Mouse (Mus musculus) E14TG2a.4 (cell line): ENCODE results near the gene Cerk.
"Not testable (repeated sequence)": the region's sequence is repeated elsewhere in the genome, so short reads cannot be mapped to it uniquely, and the experiment has no call there.

Experiments used
- H3K27me3 ChIP-seq: 2 replicates; pipeline ENCODE4 v1.6.1; 2014; ENCODE audit warnings: low read length, control low read depth; ENCODE audit not compliant: insufficient read depth
- H3K36me3 ChIP-seq: 2 replicates; pipeline ENCODE4 v1.6.1; 2014; ENCODE audit warnings: low read length, control low read depth; ENCODE audit not compliant: insufficient read depth
- H3K4me1 ChIP-seq: replicated peaks from 2 replicates; pipeline ENCODE4 v1.6.1; 2014; ENCODE audit warnings: low read depth, low read length, control low read depth
- H3K4me3 ChIP-seq: replicated peaks from 2 replicates; pipeline ENCODE4 v1.5.1; 2014; ENCODE audit warnings: mild to moderate bottlenecking, low read length
- H3K9me3 ChIP-seq: 2 replicates; pipeline ENCODE4 v1.6.1; 2014; ENCODE audit warnings: low read length, control low read depth
- CTCF ChIP-seq: conservative IDR thresholded peaks from 2 replicates; pipeline ENCODE4 v1.5.1; 2014; ENCODE audit warnings: low read length
- NANOG ChIP-seq: IDR thresholded peaks from 2 replicates; pipeline ENCODE4 v1.6.1; 2014; ENCODE audit warnings: borderline replicate concordance, low read length, mixed read lengths
- POU5F1 ChIP-seq: IDR thresholded peaks from 2 replicates; pipeline ENCODE4 v1.6.1; 2014; ENCODE audit warnings: low read length, borderline replicate concordance

The Cerk gene

DNA sequence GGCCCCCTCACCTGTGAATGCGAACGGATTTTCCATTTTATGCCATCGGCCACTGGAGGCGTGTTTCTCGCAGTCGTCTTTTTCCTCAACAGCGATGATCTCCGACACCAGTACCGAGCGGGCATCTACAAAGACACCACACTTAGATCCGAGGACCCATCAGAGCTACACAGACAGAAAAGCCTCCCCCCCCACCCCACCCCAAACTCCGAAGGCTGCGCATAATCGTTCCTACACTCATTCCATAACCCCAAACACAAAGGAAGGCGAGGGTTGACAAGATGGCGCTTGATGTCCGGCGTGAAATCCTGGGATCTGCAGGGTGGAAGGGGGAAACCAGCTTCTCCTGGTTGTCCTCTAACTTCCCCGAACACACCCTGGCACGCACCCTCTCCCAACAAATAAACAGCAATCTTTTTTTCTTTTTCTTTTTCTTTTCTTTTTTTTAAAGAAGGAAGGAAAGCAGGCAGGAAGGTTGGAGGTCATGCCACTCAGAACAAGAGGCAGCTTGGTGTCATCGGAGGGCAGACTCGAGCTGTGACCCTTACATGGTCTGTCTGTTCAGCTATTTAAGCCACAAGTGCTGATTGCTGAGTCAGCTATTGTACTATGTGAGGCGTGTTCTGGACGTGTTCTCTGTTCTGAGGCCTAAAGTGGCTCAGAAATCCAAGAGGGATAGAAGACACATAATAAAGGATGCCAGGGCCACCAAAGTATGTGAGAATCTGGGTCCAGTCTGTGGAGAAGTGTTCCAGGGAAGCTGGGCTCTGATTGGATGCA is 19.9 kb downstream of the Cerk start:
- peaks cover 4% of the 10 kb centered on the region; the same call in 1 of the 2 replicates for H3K9me3 ChIP-seq
- H3K36me3 ChIP-seq = no peaks in the 10 kb centered on the region
- peaks cover 41% of the 10 kb centered on the region for H3K4me1 ChIP-seq
- H3K4me3 ChIP-seq = no peak overlapping the region
- TF ChIP-seq NANOG (no peak), CTCF (no peak), POU5F1 (no peak)
- H3K27me3 ChIP-seq = peaks cover 5% of the 10 kb centered on the region; the same call in 1 of the 2 replicates

DNA sequence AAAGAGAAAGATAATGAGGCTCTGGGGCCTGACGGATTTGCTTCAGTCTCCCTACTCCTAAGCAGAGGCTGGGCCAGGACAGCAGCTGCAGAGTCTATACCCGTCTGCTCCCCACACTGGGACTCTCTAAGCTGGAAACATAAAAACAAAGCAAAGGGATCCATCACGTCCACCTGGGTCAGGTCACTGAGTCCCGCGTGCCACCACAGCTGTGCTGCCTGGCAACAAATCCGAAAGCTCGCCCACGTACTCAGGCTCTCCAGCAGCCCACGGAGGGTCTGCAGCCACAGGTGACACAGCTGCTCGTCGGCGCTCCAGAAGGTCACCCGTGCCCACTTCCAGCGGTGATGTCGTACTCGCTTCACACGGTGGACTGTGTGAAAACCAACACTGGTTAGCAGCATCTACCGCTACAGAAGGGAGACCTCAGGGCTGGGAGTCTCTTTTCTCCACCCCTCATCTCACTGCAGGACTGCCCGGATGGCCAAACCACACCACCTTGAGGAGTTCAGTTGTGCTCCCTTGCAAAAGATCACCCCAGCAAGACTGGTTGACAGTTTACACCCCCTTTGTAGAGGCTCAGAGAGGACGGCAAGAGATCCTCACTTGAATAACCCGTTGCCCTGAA is 21.1 kb downstream of the Cerk start:
- TF ChIP-seq CTCF (no peak), POU5F1 (no peak), NANOG (no peak)
- Histone ChIP-seq H3K36me3 (no peaks in the 10 kb centered on the region), H3K4me1 (peaks cover 41% of the 10 kb centered on the region), H3K9me3 (peaks cover 4% of the 10 kb centered on the region; the same call in 1 of the 2 replicates), H3K27me3 (peaks cover 5% of the 10 kb centered on the region; the same call in 1 of the 2 replicates), H3K4me3 (peak overlapping the region; percentile 51)

DNA sequence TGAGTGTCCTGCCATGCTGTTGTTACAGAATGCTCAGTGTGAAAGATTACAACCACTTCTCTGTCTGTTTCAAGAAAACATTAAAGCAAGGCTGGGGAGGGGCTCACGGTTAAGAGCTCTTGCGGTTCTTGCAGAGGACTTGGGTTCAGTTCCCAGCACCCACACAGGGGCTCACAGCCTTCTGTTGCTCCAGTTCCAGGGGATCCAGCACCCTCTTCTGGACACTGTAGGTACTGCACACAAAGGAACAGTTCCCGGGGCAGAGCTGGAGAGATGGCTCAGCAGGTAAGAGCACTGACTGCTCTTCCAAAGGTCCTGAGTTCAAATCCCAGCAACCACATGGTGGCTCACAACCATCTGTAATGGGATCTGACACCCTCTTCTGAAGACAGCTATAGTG is 24.1 kb downstream of the Cerk start:
- H3K4me1 ChIP-seq = peaks cover 21% of the 10 kb centered on the region
- H3K27me3 ChIP-seq, H3K9me3 ChIP-seq, H3K4me3 ChIP-seq, H3K36me3 ChIP-seq: not testable (repeated sequence)
- peak; percentile 45 for TF ChIP-seq CTCF

DNA sequence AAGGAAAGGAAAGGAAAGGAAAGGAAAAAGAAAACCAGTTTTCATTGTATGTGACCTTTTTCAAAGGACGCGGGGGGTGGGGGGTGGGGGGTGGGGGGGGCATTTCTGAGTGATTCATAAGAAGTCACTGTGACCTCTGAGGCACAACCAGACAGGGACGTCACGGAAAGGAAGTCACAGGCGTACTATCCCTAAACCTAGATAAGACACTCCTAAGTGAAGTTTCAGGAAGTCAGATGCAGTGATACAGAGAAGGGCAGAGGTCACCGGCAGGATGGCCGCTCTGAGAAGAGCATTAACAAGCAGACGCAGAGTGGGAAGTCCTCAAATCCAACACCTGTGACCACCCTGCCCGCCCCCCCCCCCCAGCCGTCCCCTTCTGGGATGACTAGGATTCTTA is 25.0 kb downstream of the Cerk start:
- Histone ChIP-seq H3K4me3 (no peak overlapping the region), H3K27me3 (no peaks in the 10 kb centered on the region), H3K36me3 (no peaks in the 10 kb centered on the region), H3K9me3 (peaks cover 14% of the 10 kb centered on the region), H3K4me1 (peaks cover 15% of the 10 kb centered on the region)
- TF ChIP-seq CTCF = no peak

DNA sequence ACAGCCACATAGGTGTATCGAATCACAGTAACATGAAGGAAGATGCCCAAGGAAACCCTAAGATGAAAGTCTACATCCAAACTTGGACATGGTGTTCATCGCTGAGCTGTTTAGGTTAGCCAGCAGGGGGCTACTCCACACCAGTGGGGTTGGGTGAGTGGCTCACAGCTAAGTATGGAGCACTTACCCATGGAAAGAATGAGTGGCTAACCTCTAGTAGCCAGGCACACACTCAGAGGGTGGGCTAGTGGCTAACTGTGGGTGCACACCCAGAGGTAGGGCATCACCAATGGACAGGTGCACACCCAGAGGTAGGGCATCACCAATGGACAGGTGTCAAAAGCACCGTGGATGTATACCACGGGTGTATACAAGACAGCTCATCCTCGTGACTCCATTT is 26.2 kb downstream of the Cerk start:
- Histone ChIP-seq H3K27me3 (no peaks in the 10 kb centered on the region), H3K4me3 (no peak overlapping the region), H3K4me1 (peaks cover 5% of the 10 kb centered on the region), H3K36me3 (no peaks in the 10 kb centered on the region), H3K9me3 (peaks cover 18% of the 10 kb centered on the region)
- TF ChIP-seq POU5F1 (no peak), CTCF (no peak), NANOG (no peak)

DNA sequence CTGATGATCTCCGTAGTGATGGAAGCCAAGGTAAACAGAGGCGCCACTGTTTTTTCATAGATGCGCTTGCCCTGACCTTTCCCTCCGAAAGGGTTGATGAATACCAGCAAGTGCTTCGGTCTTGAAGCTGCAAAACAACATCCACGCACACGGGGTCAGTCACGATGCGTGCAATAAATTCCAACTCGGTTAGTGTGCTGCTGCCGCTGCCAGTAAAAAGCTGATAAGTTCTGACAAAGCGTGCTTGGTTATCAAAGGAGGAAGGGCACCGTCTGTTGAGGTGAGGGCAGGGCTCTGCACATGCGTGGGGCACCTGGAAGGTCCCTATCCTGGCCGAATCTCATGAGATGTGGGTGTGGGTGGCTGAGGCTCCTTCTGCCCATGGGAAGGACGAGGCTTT is 26.8 kb downstream of the Cerk start:
- Histone ChIP-seq H3K9me3 (peaks cover 18% of the 10 kb centered on the region), H3K27me3 (no peaks in the 10 kb centered on the region), H3K36me3 (no peaks in the 10 kb centered on the region), H3K4me1 (0 out of 2 replicates have a peak, but pooled peaks cover 3% of the 10 kb centered on the region), H3K4me3 (no peak overlapping the region)
- TF ChIP-seq POU5F1 (no peak), NANOG (no peak), CTCF (no peak)

DNA sequence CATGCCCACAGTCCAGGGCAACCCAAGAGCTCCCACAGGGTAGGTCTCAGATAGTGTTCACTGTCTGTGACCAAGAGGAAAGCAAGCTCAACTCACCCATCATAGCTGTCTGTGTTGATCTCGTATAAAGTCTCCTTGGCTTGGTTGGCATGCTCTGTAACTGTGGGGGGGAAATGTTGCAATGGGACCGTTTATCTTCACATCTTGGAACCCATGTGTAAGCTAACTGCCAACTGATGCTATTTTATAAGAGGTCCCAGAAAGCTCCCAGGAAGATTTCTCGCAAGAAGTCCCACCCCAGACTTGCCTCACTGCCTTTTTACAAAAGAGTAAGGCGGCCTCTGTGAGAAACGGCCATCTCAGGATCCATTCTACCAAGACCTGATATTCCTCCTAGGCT is 29.4 kb downstream of the Cerk start:
- peaks cover 19% of the 10 kb centered on the region for H3K9me3 ChIP-seq
- peaks cover 16% of the 10 kb centered on the region for H3K4me1 ChIP-seq
- no peaks in the 10 kb centered on the region for H3K36me3 ChIP-seq
- H3K4me3 ChIP-seq = no peak overlapping the region
- H3K27me3 ChIP-seq = no peaks in the 10 kb centered on the region
- TF ChIP-seq NANOG (no peak), CTCF (no peak), POU5F1 (no peak)

DNA sequence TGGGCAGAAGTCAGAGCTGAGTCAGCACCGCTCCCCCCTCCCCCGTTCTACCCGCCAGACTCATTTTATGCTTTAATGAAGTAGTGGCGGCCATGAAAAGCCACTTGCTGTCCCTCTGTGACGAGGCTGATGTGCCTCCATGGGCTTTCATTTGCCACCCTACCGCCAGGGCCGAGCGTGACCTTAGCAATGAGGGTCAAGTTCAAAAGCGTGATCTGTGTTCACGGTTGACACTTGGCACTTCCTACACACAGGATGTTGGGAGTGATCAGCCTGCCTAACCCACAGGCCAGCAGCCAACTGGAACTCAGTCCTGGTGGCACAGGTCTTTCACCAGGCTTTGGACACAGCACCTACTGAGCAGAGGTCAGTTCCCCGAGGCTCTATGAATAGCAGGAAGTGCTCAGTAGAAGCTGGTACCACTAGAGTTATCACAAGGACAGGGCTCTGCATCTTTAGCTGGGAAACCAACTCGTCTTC is 32.4 kb downstream of the Cerk start:
- peaks cover 18% of the 10 kb centered on the region for H3K9me3 ChIP-seq
- 0 out of 2 replicates have a peak, but pooled peaks cover 1% of the 10 kb centered on the region for H3K27me3 ChIP-seq
- H3K4me3 ChIP-seq = peak overlapping the region; percentile 61
- TF ChIP-seq CTCF (no peak), POU5F1 (no peak), NANOG (no peak)
- peaks cover 31% of the 10 kb centered on the region for H3K4me1 ChIP-seq
- H3K36me3 ChIP-seq = no peaks in the 10 kb centered on the region

DNA sequence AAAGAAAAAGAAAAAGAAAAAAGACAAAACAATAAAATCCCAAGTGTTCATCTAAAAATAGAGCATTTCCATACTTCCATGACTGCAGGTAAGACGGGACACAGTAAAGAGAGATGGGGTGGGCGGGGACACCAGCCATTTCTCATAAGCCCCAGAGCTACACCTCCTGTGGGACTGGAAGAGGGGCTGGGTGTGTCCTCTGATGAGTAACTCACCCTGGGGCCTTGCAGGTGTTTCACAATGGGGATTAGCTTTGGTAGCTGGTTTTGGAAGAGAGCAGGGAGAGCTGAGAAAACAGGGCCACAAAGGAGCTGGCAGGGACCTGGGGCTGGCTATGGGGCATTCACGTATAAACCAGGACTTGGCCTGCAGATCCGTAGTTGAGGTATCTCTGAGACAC is 35.3 kb downstream of the Cerk start:
- H3K27me3 ChIP-seq = 0 out of 2 replicates have a peak, but pooled peaks cover 2% of the 10 kb centered on the region
- H3K4me1 ChIP-seq = peaks cover 34% of the 10 kb centered on the region
- TF ChIP-seq NANOG (no peak), POU5F1 (no peak), CTCF (no peak)
- H3K4me3 ChIP-seq = no peak overlapping the region
- H3K36me3 ChIP-seq = no peaks in the 10 kb centered on the region
- peaks cover 6% of the 10 kb centered on the region; the same call in 1 of the 2 replicates for H3K9me3 ChIP-seq
